Mouse (Mus musculus) T-helper 2 cell (primary cell): ENCODE data around the gene Fbxl2.

ENCODE experiments used
- in situ Hi-C: fragments of 300-600 bp; cut with MboI, MseI; formaldehyde crosslinking; loops from one replicate; pipeline ENCODE4 v1.15.1; 2025; ENCODE audit warnings: high pct_unique_total_duplicates

Fbxl2 gene

DNA sequence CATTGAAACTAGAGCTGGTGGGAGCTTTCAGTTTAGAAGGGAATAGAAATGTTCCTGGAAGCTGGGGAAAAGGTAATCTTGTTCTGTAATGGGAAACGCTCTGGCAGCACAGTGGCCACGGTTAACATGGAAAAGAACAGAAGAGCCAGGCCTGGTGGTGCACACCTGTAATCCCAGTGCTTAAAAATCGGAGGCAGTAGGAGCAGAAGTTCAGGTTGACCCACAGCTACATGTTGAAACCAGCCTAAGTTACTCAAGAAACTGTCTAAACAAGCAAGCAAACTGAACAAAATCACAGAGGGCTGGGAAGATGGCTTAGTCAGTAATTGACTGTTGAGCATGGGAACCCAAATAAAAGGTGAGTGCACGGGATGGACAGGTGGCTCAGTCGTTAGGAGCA, 121.1 kb downstream of the Fbxl2 start:
- in situ Hi-C loops = no loop called here

DNA sequence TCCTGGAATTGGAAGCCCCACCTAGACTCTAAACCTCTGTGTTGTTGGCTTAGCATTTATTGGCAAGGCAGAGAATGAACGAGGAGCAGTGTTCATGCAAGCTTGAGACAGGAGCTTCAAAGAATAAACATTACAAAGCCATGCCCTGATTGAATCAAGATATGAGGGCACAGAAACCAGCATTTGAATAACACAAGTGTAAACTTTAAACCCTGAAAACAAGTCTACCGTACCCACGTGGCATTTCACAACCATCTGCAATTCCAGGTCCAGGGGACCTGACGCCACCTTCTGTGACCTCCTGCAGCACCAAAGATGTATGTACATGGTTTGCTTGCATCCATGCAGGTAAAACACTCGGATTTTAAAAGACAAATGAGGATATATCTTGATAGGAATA, 123.3 kb downstream of the Fbxl2 start:
- in situ Hi-C loops = no loop called here

DNA sequence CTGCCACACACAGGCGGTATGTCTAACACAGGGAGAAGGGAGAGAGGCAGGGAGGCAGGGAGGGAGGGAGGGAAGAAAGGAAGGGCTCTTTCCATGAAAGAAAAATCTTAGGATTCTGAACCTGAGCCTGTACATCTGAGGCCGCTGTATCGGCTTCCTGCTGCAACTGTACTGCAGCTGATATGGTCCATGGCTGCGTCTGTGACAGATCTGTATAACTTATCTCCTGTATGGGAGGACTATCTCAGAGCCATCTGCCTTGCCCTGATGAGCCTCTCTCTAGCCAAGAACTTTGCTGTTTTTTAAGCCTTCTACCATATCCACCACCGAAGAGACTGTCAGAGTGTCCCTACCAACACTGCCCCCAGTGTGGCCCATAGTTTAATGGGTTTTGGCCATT, 130.2 kb downstream of the Fbxl2 start:
- in situ Hi-C loops = no loop called here
